Mouse (Mus musculus): ENCODE results near the gene Zscan20. TPM values are rescaled to one million over a fixed set of nuclear protein-coding genes. Genes with fewer than 3 reads are reported as not detected.
"Not testable (repeated sequence)": the region's sequence is repeated elsewhere in the genome, so short reads cannot be mapped to it uniquely, and the experiment has no call there.

Gene Zscan20
- polyA plus RNA-seq, 1 experiment from 2014 or later = 5.7 TPM

DNA sequence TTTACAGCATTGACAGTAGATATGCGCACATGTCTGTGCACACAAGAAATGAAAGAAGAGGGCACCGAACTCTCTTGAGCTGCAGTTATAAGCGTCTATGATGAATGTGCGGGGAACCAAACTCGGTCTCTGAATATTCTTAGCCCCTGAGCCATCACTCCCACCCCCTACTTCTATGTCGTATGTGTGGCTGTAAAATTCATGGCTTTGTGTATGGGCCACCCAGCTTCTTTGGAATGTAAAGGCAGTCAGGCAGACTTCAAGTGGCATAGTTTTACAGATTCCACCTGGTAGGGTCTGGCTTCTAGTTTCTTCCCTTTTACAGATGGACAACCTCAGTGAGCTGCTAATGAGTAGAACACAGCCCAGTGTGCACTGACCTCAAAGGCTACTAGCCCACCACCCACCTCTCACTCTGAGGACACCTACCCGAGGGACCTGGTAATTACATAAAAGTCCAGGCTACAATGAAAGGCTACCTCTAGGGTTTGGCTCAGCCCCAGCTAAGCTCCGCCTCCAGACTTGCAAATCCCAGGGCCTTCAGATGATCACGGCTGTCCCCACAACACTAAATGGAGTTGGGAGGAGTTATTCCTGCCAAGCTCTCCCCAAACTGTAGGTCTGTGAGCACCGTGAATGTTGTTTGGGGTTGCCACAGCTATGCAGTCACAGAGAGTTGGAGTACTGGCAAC, 26.1 kb upstream of the Zscan20 start:
- no peak overlapping the region for H3K27ac ChIP-seq
- H3K4me1 ChIP-seq (replicated peaks) = peaks cover 42% of the 10 kb centered on the region
- H3K36me3 ChIP-seq = no peaks in the 10 kb centered on the region
- H3K4me3 ChIP-seq = no peak overlapping the region
- no peak for DNase-seq (ENCODE audit: low spot score)
- no peaks in the 10 kb centered on the region; the same call in 1 of the 2 replicates for H3K27me3 ChIP-seq (ENCODE audit: insufficient read depth, poor library complexity, severe bottlenecking)
- WGBS = 66% methylated on average over 10 of the region's 10 CpGs
- no peaks in the 10 kb centered on the region for H3K9me3 ChIP-seq

- DNase-seq (ENCODE audit: low spot score) = no peak
- Histone ChIP-seq H3K4me3 (no peak overlapping the region), H3K9me3 (no peaks in the 10 kb centered on the region), H3K4me1 (replicated peaks) (peaks cover 42% of the 10 kb centered on the region), H3K36me3 (no peaks in the 10 kb centered on the region), H3K27me3 (ENCODE audit: insufficient read depth, poor library complexity, severe bottlenecking) (no peaks in the 10 kb centered on the region; the same call in 1 of the 2 replicates), H3K27ac (no peak overlapping the region)
- WGBS = 86% methylated on average over 7 of the region's 7 CpGs
Observed at GRCm38 (mm10) chr4:128635451-128635850, 25.6 kb upstream of the Zscan20 start.

DNA sequence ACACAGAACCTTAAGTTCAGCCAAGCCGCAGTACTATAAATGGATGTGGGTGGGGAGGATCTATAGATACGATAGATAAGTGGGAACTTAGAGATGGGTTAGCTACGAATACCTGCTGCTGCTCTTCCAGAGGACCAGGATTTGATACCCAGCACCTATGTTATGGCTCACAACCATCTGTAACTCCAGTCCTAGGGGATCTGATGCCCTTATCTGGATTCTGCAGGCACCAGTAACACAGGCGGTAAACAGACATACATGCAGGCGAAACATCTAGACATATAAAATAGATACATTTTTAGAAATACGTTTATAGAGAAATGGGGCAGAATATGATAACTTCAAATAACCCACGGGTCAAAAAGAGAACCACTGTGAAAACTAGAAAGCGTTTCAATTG, 11.2 kb upstream of the Zscan20 start:
- Histone ChIP-seq H3K4me3 (no peak overlapping the region), H3K4me1 (replicated peaks) (peaks cover 15% of the 10 kb centered on the region), H3K9me3 (no peaks in the 10 kb centered on the region), H3K36me3 (no peaks in the 10 kb centered on the region), H3K27me3 (ENCODE audit: insufficient read depth, poor library complexity, severe bottlenecking) (peaks cover 19% of the 10 kb centered on the region; the same call in 1 of the 2 replicates), H3K27ac (no peak overlapping the region)
- WGBS = 93% methylated on average over 8 of the region's 8 CpGs
- DNase-seq (ENCODE audit: low spot score) = no peak

GRCm38 (mm10) chr4:128620572-128620971, 10.7 kb upstream of the Zscan20 start:
- Histone ChIP-seq H3K9me3 (no peaks in the 10 kb centered on the region), H3K4me1 (replicated peaks) (peaks cover 15% of the 10 kb centered on the region)

DNA sequence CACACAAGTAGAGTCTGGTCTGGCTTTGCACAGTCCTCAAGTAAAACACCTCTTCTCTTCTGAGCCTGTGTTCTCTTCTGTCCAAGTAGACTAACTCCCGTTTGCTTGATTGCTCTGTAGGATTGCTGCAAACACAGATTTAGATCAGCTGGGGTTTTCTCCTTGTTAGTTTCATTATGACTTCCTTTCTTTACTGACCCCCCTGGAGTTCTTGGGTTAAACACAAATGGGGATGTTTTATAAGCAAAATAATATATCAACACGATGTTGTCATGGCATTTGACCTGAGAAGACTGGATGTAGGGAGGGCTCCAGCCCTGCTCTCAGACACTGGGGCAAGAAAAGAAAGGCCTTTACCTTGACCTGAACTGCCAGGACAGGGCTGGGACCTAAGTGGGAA, 9.1 kb upstream of the Zscan20 start:
- Histone ChIP-seq H3K4me3 (no peak overlapping the region), H3K4me1 (replicated peaks) (peaks cover 15% of the 10 kb centered on the region), H3K27ac (peak overlapping the region; percentile 35; the same call in 1 of the 2 replicates), H3K36me3 (no peaks in the 10 kb centered on the region), H3K9me3 (no peaks in the 10 kb centered on the region), H3K27me3 (ENCODE audit: insufficient read depth, poor library complexity, severe bottlenecking) (peaks cover 23% of the 10 kb centered on the region; the same call in 1 of the 2 replicates)
- no peak for DNase-seq (ENCODE audit: low spot score)
- WGBS = 61% methylated on average over 2 of the region's 2 CpGs

More at GRCm38 (mm10) chr4:128620572-128620971, 10.7 kb upstream of the Zscan20 start:
- no peak for DNase-seq (ENCODE audit: low spot score)
- Histone ChIP-seq H3K4me3 (no peak overlapping the region), H3K36me3 (no peaks in the 10 kb centered on the region), H3K27ac (no peak overlapping the region), H3K27me3 (ENCODE audit: insufficient read depth, poor library complexity, severe bottlenecking) (peaks cover 22% of the 10 kb centered on the region; the same call in 1 of the 2 replicates)
- 81% methylated on average over 6 of the region's 6 CpGs for WGBS

DNA sequence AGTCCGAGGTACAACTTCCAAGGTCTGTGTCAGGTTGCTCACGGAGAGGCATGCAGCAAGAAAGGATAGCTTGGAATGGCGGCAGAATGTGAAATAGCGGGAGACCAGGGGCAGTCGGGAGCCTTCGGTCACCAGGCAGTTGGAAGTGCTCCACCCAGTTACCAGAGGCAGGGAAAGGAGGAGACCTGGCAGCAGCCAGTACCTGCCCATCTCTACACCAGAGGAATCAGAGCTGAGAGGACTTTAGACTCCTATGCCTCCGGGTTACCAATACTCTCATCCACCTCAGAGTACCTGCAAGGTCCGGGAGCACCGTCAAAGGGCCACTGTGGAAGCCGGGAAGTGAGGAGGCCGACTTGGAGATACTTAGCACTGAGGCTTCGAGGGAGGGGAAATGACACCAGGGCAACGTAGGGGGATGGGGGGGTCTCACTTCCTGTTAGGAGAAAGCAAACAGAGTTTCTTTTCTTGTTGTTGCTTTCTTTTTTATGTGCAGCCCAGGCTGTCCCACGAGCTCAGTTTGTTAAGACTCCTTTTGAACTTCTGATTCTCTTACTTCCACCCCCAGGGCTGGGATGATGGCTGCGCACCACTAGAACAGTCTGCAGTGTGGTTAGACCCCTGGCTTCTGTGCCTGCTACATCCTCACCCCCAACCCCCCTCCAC, 8.5 kb upstream of the Zscan20 start, which contains the start of gene Tlr12:
Gene Tlr12, minus strand, starts transcription at position 374 of the 666 bp plus-strand sequence.
- no peaks in the 10 kb centered on the region for H3K9me3 ChIP-seq
- no peak for DNase-seq (ENCODE audit: low spot score)
- H3K4me3 ChIP-seq = no peak within 1 kb of the TSS
- peaks cover 23% of the 10 kb centered on the region; the same call in 1 of the 2 replicates for H3K27me3 ChIP-seq (ENCODE audit: insufficient read depth, poor library complexity, severe bottlenecking)
- H3K36me3 ChIP-seq = no peaks in the 10 kb centered on the region
- H3K4me1 ChIP-seq (replicated peaks) = peaks cover 15% of the 10 kb centered on the region
- WGBS = 72% methylated on average over 15 of the region's 15 CpGs
- peak within 1 kb of the TSS; percentile 35 for H3K27ac ChIP-seq

GRCm38 (mm10) chr4:128617363-128618120, 7.6 kb upstream of the Zscan20 start:
- no peak for DNase-seq (ENCODE audit: low spot score)
- 75% methylated on average over 17 of the region's 17 CpGs for WGBS
- H3K9me3 ChIP-seq = no peaks in the 10 kb centered on the region
- 0 out of 2 replicates have a peak overlapping the region, but pooled peaks have one; percentile 13 for H3K27ac ChIP-seq
- no peak overlapping the region for H3K4me3 ChIP-seq
- peaks cover 15% of the 10 kb centered on the region for H3K4me1 ChIP-seq (replicated peaks)
- H3K36me3 ChIP-seq = no peaks in the 10 kb centered on the region
- peaks cover 23% of the 10 kb centered on the region; the same call in 1 of the 2 replicates for H3K27me3 ChIP-seq (ENCODE audit: insufficient read depth, poor library complexity, severe bottlenecking)

DNA sequence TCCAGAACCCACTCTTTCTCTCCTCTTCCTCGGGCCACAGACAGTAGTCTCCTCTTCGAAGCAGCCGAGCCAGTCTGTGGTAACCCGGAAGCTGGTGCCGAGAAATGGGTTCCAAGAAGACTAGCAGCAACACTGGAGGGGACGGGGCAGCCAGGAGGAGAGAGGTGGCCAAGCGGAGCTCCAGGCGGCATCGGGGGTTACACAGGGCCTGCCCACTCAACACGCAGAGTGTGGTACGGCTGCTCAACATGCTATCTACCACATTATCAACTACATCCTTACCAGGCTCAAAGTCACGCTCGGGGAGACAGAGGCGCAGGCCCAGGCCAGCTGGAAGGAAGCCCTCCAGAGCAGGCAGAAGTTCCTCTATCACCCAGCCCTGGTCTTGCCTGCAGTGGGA, 5.9 kb upstream of the Zscan20 start:
- Histone ChIP-seq H3K9me3 (no peaks in the 10 kb centered on the region), H3K4me1 (replicated peaks) (peaks cover 17% of the 10 kb centered on the region), H3K4me3 (no peak overlapping the region), H3K27me3 (ENCODE audit: insufficient read depth, poor library complexity, severe bottlenecking) (peaks cover 23% of the 10 kb centered on the region; the same call in 1 of the 2 replicates), H3K27ac (no peak overlapping the region), H3K36me3 (no peaks in the 10 kb centered on the region)
- 92% methylated on average over 14 of the region's 14 CpGs for WGBS
- no peak for DNase-seq (ENCODE audit: low spot score)

DNA sequence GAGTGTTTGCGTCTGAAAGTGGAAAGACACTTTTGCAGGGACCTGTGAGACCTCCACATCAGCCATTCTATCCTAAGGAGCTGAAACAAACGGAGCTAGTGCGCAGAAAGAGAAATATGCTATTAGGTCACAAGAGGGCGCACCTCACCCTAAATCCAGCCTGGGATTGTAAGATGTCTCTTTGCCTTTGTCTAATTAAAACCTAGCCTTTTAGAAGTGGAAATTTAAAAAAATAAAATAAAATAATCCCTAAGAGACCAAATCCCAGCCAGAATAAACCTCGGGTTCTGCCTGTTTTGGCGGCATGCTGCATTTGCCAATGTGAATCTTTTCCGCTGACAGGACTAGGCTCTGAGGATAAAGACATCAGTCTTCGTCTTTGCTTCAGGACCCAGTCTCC, 3.4 kb upstream of the Zscan20 start:
- H3K4me3 ChIP-seq = no peak overlapping the region
- WGBS = 25% methylated on average over 8 of the region's 8 CpGs
- no peaks in the 10 kb centered on the region for H3K36me3 ChIP-seq
- H3K27me3 ChIP-seq (ENCODE audit: insufficient read depth, poor library complexity, severe bottlenecking) = peaks cover 23% of the 10 kb centered on the region; the same call in 1 of the 2 replicates
- H3K9me3 ChIP-seq = no peaks in the 10 kb centered on the region
- DNase-seq (ENCODE audit: low spot score) = peak; percentile 69
- H3K4me1 ChIP-seq (replicated peaks) = peaks cover 26% of the 10 kb centered on the region
- H3K27ac ChIP-seq = no peak overlapping the region

DNA sequence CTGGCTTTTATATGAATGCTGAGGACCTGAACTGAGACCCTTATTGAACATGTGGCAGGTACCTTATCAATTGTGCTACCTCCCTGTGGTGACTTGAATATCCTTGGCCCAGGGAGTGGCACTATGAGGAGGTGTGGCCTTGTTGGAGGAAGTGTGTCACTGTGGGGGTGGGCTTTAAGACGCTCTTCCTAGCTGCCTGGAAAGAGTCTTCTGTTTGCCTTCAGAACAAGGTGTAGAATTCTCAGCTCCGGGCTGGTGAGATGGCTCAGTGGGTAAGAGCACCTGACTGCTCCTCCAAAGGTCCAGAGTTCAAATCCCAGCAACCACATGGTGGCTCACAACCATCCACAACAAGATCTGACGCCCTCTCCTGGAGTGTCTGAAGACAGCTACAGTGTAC, 1.8 kb upstream of the Zscan20 start:
- not testable (repeated sequence) for H3K27me3 ChIP-seq (ENCODE audit: insufficient read depth, poor library complexity, severe bottlenecking); DNase-seq (ENCODE audit: low spot score); H3K4me3 ChIP-seq; H3K27ac ChIP-seq; H3K9me3 ChIP-seq; H3K36me3 ChIP-seq
- 78% methylated on average over 3 of the region's 3 CpGs for WGBS
- H3K4me1 ChIP-seq (replicated peaks) = peaks cover 18% of the 10 kb centered on the region

DNA sequence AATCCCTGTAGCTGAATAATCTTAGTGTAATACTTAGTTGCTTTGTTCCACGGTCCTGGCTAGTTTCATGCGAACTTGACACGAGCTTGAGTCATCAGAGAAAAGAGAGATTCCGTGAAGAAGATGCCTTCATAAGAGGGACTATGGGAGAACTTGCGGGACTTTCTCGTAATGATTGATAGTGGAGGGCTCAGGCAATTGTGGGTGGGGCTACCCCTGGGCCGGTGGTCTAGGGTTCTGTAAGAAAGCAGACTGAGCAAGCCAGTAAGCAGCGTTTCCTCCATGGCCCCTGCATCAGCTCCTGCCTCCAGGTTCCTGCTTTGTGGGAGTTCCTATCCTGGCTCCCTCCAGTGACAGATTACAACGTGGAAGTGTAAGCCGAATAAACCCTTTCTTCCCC, 808 bp upstream of the Zscan20 start:
- peaks cover 3% of the 10 kb centered on the region; the same call in 1 of the 2 replicates for H3K27me3 ChIP-seq (ENCODE audit: insufficient read depth, poor library complexity, severe bottlenecking)
- DNase-seq (ENCODE audit: low spot score) = no peak
- peak overlapping the region; percentile 86 for H3K4me3 ChIP-seq
- H3K9me3 ChIP-seq = no peaks in the 10 kb centered on the region
- peaks cover 4% of the 10 kb centered on the region; the same call in 1 of the 2 replicates for H3K36me3 ChIP-seq
- 0 out of 2 replicates have a peak overlapping the region, but pooled peaks have one; percentile 89 for H3K27ac ChIP-seq
- WGBS = 35% methylated on average over 10 of the region's 10 CpGs
- peaks cover 18% of the 10 kb centered on the region for H3K4me1 ChIP-seq (replicated peaks)

DNA sequence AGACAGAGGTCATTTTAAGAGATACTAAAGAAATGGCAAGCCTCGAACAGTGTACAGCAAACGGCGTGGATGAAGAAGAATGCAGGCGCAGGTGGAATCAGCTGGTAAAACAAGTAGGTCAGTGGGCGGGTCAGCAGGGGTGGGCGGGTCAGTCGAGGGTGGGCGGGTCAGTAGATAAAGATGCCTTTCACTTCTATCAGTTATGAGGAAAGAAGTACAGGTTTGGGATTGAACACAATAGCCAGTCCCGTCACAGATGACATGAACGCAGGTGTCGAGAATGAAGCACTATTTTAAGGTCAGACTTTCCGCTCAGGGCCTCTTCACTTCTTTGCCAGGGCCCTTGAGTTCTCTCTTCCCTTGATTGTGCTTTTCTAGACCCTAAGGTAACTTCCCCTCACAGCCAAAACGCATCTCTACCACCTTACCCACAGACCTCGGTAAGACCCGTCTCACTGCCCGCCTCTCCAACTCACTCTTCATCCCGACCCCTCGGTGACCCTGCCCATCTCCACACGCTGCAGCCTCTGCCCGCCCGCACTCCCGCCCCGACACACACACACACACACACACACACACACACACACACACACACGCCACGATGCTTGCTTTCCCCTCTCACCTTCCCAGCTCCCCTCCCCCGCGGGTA, 498 bp downstream of the Zscan20 start:
- Histone ChIP-seq H3K9me3 (no peaks in the 10 kb centered on the region), H3K4me3 (peak overlapping the region; percentile 86), H3K27me3 (ENCODE audit: insufficient read depth, poor library complexity, severe bottlenecking) (no peaks in the 10 kb centered on the region), H3K36me3 (peaks cover 9% of the 10 kb centered on the region), H3K27ac (peak overlapping the region; percentile 89), H3K4me1 (replicated peaks) (peaks cover 18% of the 10 kb centered on the region)
- WGBS = 9% methylated on average over 27 of the region's 27 CpGs
- no peak for DNase-seq (ENCODE audit: low spot score)
